Mouse (Mus musculus) adrenal gland, postnatal 4 days (tissue): ENCODE data around the gene Prkcsh. TPM values are rescaled to one million over a fixed set of nuclear protein-coding genes. Genes with fewer than 3 reads are reported as not detected.

ENCODE experiments used
- DNase-seq, 2 experiments: peaks; one replicate each; pipeline ENCODE4 v3.0.0; 2021 to 2022; ENCODE audit warnings: low spot score in 2 of 2, mixed read lengths in 2 of 2
- total RNA-seq, 2 experiments: library from RNA; stranded (reverse); gene quantifications; 2 replicates each; pipeline ENCODE4 v1.2.3; 2021

Prkcsh gene
- total RNA-seq, 2 experiments from 2014 or later: 148 to 155 TPM

DNA sequence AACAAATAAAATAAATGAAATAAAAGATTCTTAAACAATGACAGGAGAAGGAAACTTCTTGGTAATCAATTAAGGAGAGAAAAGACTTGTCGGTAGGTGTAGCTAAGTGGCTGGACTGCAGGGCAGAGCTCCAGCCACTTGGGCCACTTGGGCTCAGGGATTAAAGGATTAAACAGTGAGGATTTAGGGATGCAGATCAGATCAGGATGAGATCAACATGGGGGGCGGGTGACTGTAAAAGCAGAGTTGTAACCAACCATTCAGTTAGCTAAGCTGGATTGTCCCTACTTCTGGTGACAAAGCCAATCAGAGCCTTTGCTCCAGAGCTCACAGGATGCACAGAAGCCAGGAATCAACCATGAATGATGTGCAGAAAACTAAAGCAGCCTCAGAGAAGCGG, 18.7 kb upstream of the Prkcsh start:
- DNase-seq: no peak

DNA sequence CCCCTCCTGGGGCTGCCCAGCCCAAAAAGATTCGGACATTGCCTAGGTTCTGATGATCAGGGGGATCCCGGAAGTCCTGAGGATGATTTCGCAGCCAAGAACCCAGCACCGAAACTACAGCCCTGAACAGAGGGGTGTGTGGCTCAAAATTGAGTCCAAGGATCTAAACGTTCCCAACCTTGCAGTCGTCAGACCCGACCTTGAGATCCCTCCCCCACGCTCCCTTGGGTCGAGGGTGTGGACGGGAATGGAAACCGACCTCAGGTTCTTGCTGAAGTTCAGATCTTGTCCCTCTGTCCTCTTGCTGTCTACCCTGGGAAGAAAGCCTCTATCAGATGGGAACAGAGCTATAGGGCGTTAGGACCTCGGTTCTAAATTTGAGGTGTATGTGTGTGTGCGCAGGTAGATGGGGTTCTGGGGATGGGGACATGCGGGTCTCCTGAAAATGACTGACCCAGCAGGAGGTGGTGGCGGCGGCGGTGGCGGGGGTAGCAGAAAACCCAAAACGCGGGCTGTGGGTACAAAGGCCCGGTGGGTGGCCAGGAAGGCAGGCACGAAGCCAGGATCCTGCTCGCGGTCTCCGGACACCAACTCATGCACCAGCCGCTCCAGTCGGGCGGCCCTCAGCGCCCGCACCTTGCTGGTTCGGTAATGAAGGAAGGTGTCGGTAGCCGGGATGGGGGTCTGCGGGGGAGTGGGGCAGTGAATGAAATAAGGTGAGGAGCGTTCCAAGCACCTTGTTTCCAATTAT, 14.8 kb upstream of the Prkcsh start:
- DNase-seq: no peak

DNA sequence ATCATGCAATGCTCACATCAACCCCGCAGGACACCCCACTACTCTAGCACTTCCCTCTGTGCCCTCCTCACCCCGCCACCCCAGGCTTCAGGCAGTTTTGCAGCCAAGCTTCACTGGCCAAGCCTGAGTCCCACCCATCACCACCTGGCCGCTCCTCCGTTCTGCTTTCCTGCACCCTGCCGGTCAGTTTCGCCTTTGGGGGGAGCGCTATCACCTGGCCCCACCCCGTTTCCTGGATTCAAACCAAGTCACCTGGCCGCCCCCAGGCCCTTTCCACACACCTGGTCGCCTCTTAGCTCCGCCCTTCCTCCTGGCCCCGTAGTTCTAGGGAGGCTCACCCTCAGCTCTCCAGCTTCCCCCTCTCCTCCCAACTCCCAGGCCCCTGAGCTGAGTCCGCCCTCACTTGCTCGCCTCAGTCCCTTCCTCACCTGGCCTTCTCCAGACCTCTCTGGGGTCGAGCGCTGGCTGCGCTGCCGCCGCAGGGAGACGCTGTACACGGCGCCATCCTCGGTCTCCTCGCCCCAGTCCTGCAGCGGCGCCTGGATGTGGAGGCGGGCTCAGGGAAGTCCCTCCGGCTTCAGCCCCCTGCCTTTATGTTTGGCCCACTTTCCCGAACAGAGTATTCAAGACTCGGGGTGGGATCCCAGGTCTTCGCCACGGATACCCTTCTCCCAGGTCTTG, 14.0 kb upstream of the Prkcsh start:
- DNase-seq: no peak

DNA sequence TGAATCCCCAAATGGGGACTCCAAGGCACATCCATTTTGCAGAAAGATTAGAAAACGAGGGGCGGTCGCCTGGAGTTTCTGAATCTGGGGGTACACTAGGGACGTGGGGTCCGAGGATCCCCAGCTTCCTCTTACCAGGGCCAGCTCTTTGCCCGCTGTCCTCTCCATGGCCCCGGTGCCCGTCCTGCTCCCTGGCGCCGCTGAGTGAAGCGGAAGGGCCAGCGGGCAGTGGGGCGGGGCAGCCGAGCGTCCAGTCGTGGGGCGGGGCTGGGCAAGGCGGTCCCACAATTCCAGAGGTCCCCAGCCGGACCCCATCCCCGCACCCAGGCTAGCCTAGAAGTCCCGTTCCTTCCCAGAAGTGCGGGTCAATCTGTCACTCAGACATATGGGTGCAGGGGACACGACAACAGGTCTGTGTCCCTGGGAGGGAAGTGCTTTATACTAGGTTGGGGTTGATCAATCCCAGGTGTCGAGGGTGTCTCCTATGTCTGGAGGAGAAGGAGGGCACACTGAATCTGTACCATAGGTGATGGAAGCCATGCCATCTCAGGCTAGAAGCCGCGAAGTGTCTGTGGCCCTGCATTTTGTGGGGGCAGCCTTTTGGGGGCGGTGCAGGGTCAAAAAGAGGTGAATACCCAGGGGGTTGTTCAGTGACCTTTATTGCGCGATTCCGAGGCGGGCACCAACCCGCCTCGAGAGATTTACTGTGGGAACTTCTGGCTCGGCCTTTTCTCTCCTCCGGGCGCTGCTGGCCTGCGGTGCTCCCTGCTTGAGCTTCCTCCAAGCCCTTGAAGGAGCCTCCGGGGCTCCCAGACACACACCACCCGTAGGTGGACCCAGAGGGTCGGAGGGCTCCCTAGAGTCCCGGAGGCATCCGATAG, 13.1 kb upstream of the Prkcsh start, which contains the start of gene Rgl3:
Rgl3 (minus strand) TSS at position 217 of the 881 bp plus-strand sequence.
- peak in 1 of 2 experiments; percentile 28 for DNase-seq

DNA sequence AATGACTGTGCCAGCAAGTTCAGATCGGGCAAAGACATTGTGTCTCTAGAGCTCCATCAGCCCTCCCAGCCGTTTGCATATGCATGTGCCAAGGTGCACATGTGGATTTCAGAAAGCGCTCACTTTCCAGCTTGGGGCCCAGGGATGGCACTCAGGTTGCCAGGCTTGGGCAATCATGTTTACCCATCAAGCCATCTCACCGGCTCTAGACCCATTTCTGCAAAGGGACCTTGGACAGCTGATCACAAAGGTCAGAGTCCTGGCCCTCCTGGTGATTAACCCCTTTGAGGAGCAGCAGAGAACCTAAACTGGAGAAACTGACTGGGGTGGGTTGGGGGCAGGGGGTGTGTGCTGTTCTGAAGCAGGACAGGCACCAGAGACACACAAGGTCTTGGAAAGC, 10.4 kb upstream of the Prkcsh start:
- no peak for DNase-seq

DNA sequence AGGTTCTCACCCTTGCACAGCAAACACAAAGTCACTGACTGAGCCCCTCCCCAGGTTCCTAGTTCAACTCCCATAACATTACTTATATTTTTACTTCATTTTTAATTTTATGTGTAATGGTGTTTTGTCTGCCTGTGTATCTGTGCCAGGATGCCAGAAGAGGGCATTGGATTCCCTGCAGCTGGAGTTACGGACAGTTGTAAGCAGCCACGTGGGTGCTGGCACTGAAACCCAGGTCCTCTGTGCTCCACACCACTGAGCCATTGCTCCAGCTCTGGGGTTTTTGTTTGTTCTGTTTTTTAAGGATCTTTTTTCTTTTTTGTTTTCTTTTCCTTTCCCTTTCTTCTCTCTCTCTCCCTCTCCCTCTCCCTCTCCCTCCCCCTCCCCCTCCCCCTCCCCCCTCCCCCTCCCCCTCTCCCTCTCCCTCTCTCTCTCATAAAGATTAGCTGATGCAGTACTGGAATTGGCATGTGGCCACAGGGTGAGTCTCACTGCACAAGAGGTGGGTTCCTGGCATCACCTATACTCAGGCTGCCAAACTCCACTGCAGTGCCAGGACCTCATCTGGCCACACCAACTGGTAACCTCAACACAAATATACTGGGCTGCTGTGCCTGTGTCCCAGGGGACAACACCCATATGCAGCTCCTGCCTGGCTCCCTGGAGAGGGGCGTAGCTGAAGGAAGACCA, 6.3 kb upstream of the Prkcsh start:
- DNase-seq: no peak

DNA sequence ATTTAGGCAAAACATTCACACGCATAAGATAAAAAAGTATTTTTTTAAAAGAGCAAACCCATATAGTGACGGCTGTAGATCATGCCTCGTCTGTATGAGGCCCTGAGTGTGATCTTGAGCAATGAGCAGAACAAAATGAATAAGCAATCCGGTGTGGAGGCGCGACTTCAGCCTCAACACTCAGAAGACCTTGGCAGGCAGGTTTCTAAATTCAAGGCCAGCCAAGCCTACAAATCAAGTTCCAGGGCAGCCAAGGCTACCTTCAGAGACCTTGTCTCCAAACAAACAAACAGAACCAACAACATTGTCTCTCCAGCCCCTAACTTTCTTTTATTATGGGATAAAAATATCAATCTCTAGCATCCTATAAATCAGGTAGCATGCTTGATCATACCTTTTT, 2.3 kb upstream of the Prkcsh start:
- no peak for DNase-seq

DNA sequence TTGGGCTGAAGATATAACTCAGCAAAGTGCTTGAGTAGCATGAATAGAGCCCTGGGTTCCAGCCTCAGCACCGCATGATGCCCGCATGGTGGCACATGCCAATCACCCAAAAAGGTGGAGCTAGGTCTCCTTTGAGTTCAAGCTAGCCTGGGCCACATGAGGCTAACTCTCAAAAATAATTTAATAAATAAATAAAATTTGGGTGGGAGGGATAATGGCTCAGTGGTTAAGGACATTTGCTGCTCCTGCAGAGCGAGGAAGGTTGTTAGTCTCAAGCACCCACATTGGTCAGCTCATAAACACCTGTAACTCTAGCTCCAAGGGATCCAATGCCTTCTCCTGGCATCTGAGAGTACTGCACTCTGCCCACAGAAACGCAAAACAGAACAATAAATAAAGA, 973 bp upstream of the Prkcsh start:
- DNase-seq: no peak

DNA sequence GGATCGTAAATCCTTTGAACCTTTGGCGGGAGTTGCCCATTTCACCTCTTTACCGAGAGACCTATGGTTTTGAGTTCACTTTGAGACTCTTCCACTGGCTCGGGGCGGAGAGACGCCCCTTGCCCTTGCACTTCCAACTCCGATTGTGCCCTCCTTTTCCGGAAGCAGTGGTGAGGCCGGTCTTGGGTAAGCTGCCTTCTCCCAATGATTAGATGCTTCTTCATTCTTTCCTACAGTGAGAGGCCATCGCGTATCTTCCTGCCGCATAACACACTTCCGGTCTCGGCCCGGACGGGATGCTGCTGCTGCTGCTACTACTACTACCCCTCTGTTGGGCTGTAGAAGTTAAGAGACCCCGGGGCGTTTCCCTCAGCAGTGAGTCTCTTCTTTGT, 553 bp downstream of the Prkcsh start:
- peak in 1 of 2 experiments; percentile 19 for DNase-seq

DNA sequence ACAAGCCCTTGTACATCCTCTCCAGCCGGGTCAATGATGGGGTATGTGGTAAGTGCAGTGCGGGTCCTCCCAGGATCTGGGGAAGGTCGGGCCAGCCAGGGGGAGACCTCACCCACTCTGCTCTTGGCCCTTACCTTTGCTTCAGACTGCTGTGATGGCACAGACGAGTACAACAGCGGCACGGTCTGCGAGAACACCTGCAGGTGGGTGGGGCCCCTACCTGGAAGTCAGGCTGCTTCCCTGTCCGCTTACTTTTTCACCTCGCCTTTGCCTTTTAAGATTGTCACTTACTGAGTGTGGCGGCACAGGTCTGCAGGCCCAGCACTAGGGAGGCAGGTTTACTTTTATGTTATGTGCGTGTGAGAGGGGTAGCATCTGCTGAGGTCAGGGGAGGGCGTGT, 1.9 kb downstream of the Prkcsh start:
- no peak for DNase-seq

DNA sequence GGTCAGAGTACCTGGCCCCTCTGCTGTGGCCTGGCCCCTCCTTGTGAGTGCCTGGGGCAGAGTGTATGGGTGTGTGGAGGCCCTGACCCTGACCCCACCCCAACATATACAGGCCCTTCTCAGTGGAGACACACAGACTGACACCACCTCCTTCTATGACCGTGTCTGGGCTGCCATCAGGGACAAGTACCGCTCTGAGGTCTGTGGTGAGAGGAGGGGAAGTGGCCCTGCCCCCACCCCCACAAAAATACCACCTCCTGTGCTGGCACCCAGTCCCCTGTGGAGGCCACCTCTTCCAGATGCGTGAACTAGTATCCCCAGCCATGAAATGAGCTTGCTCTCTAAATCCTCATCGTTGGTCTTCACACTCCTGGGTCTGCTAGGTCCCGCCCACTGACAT, 8.4 kb downstream of the Prkcsh start:
- no peak for DNase-seq

DNA sequence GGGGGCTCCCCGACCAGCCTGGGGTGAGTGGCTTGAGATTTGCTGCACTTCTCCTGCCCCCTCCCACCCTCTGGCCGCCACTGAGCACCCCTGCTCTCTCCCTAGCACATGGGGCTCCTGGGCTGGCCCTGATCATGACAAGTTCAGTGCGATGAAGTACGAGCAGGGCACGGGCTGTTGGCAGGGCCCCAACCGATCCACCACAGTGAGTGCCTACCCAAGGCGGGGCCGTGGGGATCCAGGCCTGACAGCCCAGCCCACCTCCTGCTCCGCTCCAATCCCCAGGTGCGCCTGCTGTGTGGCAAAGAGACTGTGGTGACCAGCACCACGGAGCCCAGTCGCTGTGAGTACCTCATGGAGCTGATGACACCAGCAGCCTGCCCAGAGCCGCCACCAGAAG, 10.1 kb downstream of the Prkcsh start:
- no peak for DNase-seq

DNA sequence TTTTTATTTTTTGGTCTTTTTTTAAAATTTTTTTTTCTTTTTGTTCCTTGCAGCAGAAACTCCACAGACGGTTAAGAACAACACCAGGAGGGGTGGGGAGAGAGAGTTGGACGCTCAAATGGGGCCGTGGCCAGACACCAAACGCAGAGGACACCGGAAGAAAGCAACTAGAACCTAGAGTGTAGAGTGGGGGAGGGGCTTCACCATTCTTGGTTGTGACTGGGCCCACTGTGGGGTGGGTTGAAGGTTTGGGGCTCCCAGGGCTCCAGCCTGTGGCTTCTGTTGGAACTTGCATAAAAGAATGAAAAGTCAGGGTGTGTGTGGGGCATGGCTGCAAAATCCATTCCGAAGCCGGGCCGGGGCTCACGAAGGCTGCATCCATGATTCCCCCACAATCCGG, 13.6 kb downstream of the Prkcsh start:
- DNase-seq: no peak

DNA sequence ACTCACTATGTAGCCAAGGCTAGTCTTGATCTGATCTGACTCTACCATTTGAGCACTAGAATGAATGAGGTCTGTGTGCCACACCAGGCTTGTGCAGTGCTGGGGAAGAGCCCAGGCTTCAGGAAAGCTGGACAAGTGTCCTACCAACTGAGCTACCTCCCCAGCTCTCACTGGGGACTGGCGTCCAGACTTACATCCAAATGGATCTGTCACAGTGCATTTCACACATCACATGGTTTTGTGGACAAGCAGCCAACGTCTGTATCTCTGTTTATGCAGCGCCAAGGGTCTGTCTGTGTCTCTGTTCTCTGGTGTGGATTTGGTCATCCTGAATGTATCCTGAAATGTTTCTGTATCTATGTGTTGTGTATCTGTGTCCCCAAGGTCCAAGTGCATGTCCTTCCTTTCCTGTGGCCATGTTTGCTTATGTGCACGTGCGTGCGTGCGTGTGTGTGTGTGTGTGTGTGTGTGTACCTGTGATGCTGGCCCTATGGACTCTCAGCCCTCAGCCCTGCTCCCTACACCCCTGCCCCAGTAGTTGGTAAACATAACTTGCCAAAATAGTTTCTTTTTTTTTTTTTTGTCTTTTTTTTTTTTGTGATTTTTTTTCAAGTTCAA, 14.7 kb downstream of the Prkcsh start:
- no peak for DNase-seq

DNA sequence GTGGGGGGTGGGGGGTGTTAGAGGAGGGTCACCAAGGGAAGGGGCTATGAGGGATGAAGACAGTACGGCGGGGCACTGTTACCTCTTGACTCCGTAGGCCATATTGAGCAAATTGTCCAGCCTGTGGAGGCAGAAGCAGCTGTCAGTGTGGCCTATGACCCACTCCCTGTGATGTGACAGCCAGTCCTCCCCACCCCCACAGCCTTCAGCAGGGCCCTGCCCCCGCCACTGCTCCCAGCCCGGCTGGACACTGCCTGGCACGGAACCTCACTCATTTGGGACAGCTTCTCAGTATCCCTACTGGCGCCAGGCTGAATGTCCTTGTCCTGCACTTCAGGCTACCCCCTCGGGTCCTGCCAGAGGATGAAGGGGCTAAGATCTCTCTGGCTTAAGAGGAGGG, 22.0 kb downstream of the Prkcsh start:
- DNase-seq: no peak

DNA sequence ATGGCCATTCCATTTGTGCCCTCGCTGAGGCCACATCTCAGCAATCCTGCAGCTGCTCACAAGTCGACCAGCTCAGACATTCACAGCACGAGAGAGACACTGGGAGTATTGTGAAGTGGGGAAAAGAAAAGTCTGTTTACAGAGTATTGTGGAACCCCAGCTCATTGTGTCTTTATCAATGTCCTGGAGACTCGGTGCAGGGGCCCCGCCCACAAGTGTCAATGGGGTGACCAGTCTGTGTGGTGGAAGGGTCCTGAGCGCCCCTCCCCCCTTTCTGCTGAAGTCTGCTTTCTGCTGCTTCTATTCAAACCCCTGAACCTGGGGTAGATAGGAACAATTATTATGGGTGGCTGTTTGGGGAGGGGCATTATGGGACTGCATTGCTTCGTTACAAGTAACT, 25.9 kb downstream of the Prkcsh start:
- DNase-seq: no peak

DNA sequence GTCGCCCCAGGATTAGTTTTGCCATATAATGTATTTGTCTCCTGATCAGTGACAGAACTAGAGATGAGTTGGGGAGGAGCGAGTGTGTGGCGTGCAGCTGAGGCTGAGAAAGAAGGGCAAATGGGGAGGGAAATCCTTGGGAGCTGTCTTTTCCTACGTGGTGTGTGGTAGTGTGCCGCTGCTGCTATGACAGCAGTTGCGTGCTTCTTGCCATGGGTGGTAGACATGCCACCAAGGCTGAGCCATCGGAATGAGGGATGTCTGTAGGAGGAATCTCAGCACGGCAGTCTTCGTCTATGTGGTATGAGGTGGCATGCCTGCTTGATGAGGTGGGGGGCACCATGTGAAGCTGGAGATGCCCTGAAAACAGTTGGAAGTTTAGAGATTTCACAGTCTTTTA, 27.8 kb downstream of the Prkcsh start:
- no peak for DNase-seq

DNA sequence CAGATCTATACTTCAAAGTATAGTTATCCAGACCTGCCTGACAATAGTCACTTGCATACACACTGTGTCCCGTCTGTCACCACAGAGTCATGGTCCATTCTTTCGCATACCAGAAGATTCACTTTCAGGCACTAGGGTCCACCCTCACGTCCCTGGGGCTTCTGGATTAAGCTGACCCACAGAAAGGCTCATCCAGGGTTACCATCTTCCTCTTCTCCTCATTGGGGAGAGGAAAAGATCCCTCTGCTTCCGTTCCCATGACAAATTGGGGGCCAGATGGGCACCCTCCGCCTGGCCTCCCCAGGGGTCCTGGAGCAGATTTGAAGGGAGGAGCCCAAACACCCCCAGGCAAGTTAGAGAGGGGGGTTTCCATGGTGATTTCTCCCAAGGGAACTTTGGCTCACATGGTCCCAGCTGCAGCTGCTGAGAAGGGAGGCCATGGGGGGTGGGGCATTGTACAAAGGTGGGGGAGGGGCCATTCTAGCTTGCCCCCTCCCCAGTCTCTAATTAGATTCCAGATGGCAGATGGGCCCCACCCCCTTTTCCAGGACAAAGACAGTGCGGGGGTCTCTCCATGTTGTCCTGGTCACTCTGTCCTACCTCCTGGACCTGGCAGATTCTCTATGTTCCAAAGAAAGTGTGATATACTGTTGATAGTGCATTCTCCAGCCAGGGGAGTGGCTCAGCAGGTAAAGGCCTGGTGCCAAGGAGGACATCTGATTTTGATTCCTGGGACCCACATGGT, 32.9 kb downstream of the Prkcsh start:
- DNase-seq: no peak

DNA sequence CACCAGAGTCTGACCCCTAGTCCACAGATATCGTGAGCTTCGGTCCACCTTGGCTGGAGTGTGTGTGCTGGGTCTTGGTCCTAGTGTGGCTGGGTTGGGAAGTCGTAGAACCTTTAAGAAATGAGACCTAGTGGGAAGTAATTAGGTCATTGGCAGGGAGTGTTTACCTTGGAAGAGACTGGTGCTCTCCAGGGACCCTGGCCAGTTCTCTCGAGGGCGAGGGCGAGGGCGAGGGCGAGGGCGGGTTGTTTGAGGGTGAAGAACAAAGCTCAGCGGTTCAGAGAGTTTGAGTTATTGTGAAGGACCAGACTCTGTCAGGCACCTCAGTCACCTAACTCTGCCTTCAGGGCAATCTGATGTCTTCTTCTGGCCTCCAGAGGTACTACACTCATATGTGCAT, 35.2 kb downstream of the Prkcsh start:
- DNase-seq: no peak

DNA sequence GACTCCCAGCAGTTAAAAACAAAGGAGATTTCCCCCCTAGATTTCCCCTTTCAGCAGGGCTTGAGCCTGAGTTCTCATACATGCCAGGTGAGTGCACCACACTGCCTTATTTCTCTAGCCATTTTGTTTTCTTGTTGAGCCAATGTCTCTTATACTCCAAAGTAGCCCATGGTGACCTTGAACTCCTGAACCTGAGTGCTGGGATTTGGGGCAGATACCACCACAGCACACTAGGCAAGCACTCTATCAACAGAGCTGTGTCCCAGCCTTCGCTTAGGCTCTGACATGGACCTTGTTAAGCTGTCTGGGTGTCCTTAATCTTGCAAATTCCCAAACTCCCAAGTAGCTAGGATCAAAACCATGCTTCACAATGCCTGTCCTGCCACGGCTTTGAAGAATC, 39.2 kb downstream of the Prkcsh start:
- DNase-seq: no peak
